Mouse (Mus musculus) MEL (cell line): ENCODE results near the gene Abi3. TPM values are rescaled to one million over a fixed set of nuclear protein-coding genes. Genes with fewer than 3 reads are reported as not detected.

Experiments
- DNase-seq: peaks from one replicate; pipeline ENCODE4 v3.0.0; 2011; ENCODE audit warnings: low read depth, low spot score
- H3K27ac ChIP-seq: 2 replicates; pipeline ENCODE4 v1.5.1; 2012; ENCODE audit warnings: low read depth, mild to moderate bottlenecking, control low read depth, low read length, moderate library complexity; ENCODE audit not compliant: control insufficient read depth
- H3K27me3 ChIP-seq, 2 experiments: fragments of 150-350 bp in 1 of 2; sonication (generic) in 1 of 2; 2 replicates each; pipeline ENCODE4 v1.6.1; 2012; ENCODE audit warnings: low read length in 2 of 2, mild to moderate bottlenecking in 2 of 2, improper control_type of control experiment in 1 of 2, moderate library complexity in 1 of 2; ENCODE audit not compliant: insufficient read depth in 2 of 2, control insufficient read depth in 1 of 2
- H3K36me3 ChIP-seq, 2 experiments: 2 replicates each; pipeline ENCODE4 v1.6.1; 2012 to 2014; ENCODE audit warnings: low read length in 2 of 2, improper control_type of control experiment in 1 of 2, inconsistent platforms in 1 of 2, mild to moderate bottlenecking in 1 of 2; ENCODE audit not compliant: insufficient read depth in 2 of 2, control insufficient read depth in 1 of 2
- H3K4me1 ChIP-seq, 2 experiments: fragments of 150-350 bp in 1 of 2; sonication (generic) in 1 of 2; 2 replicates each; pipeline ENCODE4 v1.6.1; 2012; ENCODE audit warnings: low read length in 2 of 2, improper control_type of control experiment in 1 of 2, mild to moderate bottlenecking in 1 of 2; ENCODE audit not compliant: insufficient read depth in 2 of 2, control insufficient read depth in 1 of 2
- H3K4me3 ChIP-seq, 2 experiments: fragments of 150-350 bp in 1 of 2; sonication (generic) in 1 of 2; 2 replicates each; pipeline ENCODE4 v1.5.1; 2012; ENCODE audit warnings: low read depth in 2 of 2, low read length in 2 of 2, mild to moderate bottlenecking in 2 of 2, moderate library complexity in 2 of 2, control low read depth in 1 of 2, improper control_type of control experiment in 1 of 2; ENCODE audit not compliant: control insufficient read depth in 1 of 2, insufficient read depth in 1 of 2
- H3K79me2 ChIP-seq: 2 replicates; pipeline ENCODE4 v1.6.1; 2012; ENCODE audit warnings: mild to moderate bottlenecking, low read length, moderate library complexity; ENCODE audit not compliant: control insufficient read depth, poor library complexity, insufficient read depth
- H3K9ac ChIP-seq: 2 replicates; pipeline ENCODE4 v1.6.1; 2012; ENCODE audit warnings: low read depth, mild to moderate bottlenecking, control low read depth, low read length, moderate library complexity; ENCODE audit not compliant: control insufficient read depth, poor library complexity, severe bottlenecking
- H3K9me3 ChIP-seq: fragments of 150-350 bp; sonication (generic); replicated peaks from 2 replicates; pipeline ENCODE4 v1.6.1; 2012; ENCODE audit warnings: mild to moderate bottlenecking, low read length, improper control_type of control experiment, moderate library complexity; ENCODE audit not compliant: insufficient read depth
- BHLHE40 ChIP-seq: IDR thresholded peaks from 2 replicates; pipeline ENCODE4 v1.6.1; 2012; ENCODE audit warnings: low read depth, mild to moderate bottlenecking, inconsistent platforms, low read length, improper control_type of control experiment, borderline replicate concordance
- CHD1 ChIP-seq: IDR thresholded peaks from 2 replicates; pipeline ENCODE4 v1.6.1; 2012; ENCODE audit warnings: low read depth, mild to moderate bottlenecking, inconsistent platforms, low read length, improper control_type of control experiment
- CHD2 ChIP-seq: IDR thresholded peaks from 2 replicates; pipeline ENCODE4 v1.6.1; 2011; ENCODE audit warnings: low read length, improper control_type of control experiment
- CTCF ChIP-seq, 3 experiments: IDR thresholded peaks in 2 of 3; conservative IDR thresholded peaks in 1 of 3; 2 replicates each; pipeline ENCODE4 v1.5.1; 2011 to 2012; ENCODE audit warnings: low read length in 3 of 3, low read depth in 2 of 3, mild to moderate bottlenecking in 2 of 3, improper control_type of control experiment in 1 of 3, inconsistent platforms in 1 of 3, mixed read lengths in 1 of 3, moderate library complexity in 1 of 3; ENCODE audit not compliant: control insufficient read depth in 1 of 3, insufficient read depth in 1 of 3, poor library complexity in 1 of 3, severe bottlenecking in 1 of 3
- E2F4 ChIP-seq: IDR thresholded peaks from 2 replicates; pipeline ENCODE4 v1.6.1; 2011; ENCODE audit warnings: low read depth, low read length, improper control_type of control experiment, borderline replicate concordance
- ELF1 ChIP-seq: IDR thresholded peaks from 2 replicates; pipeline ENCODE4 v1.6.1; 2014; ENCODE audit warnings: low read depth, mild to moderate bottlenecking, inconsistent platforms, low read length, improper control_type of control experiment, moderate library complexity
- EP300 ChIP-seq, 2 experiments: IDR thresholded peaks; 2 replicates each; pipeline ENCODE4 v1.6.1; 2011; ENCODE audit warnings: improper control_type of control experiment in 2 of 2, low read length in 2 of 2, low read depth in 1 of 2, mild to moderate bottlenecking in 1 of 2
- ETS1 ChIP-seq: IDR thresholded peaks from 2 replicates; pipeline ENCODE4 v1.6.1; 2012; ENCODE audit warnings: low read depth, mild to moderate bottlenecking, inconsistent platforms, low read length, improper control_type of control experiment, moderate library complexity
- GABPA ChIP-seq: IDR thresholded peaks from 2 replicates; pipeline ENCODE4 v1.6.1; 2012; ENCODE audit warnings: low read depth, mild to moderate bottlenecking, inconsistent platforms, low read length, improper control_type of control experiment, moderate library complexity
- GATA1 ChIP-seq: IDR thresholded peaks from 2 replicates; pipeline ENCODE4 v1.6.1; 2011; ENCODE audit warnings: low read depth, low read length, improper control_type of control experiment
- JUND ChIP-seq: IDR thresholded peaks from 2 replicates; pipeline ENCODE4 v1.6.1; 2011; ENCODE audit warnings: low read depth, mild to moderate bottlenecking, improper control_type of control experiment, low read length
- MAFK ChIP-seq: IDR thresholded peaks from 2 replicates; pipeline ENCODE4 v1.6.1; 2011; ENCODE audit warnings: low read depth, mild to moderate bottlenecking, low read length, improper control_type of control experiment, borderline replicate concordance
- MEF2A ChIP-seq: IDR thresholded peaks from 2 replicates; pipeline ENCODE4 v1.6.1; 2014; ENCODE audit warnings: low read depth, mild to moderate bottlenecking, inconsistent platforms, low read length, improper control_type of control experiment; ENCODE audit not compliant: poor library complexity, insufficient replicate concordance, severe bottlenecking; ENCODE audit errors: extremely low read depth
- MYC ChIP-seq: IDR thresholded peaks from 2 replicates; pipeline ENCODE4 v1.6.1; 2011; ENCODE audit warnings: low read depth, mild to moderate bottlenecking, low read length, improper control_type of control experiment, moderate library complexity
- POLR2A ChIP-seq, 2 experiments: IDR thresholded peaks; 2 replicates each; pipeline ENCODE4 v1.6.1; 2011 to 2012; ENCODE audit warnings: low read length in 2 of 2, mild to moderate bottlenecking in 2 of 2, control low read depth in 1 of 2, improper control_type of control experiment in 1 of 2, low read depth in 1 of 2, moderate library complexity in 1 of 2; ENCODE audit not compliant: control insufficient read depth in 1 of 2, insufficient read depth in 1 of 2, poor library complexity in 1 of 2
- POLR2AphosphoS2 ChIP-seq: IDR thresholded peaks from 2 replicates; pipeline ENCODE4 v1.6.1; 2011; ENCODE audit warnings: low read length, improper control_type of control experiment
- POLR2AphosphoS5 ChIP-seq: IDR thresholded peaks from 2 replicates; pipeline ENCODE4 v1.6.1; 2012; ENCODE audit warnings: low read depth, borderline replicate concordance, mild to moderate bottlenecking, inconsistent platforms, low read length, moderate library complexity, mixed read lengths
- RAD21 ChIP-seq: IDR thresholded peaks from 2 replicates; pipeline ENCODE4 v1.6.1; 2011; ENCODE audit warnings: mild to moderate bottlenecking, low read depth, low read length, improper control_type of control experiment
- RCOR1 ChIP-seq: IDR thresholded peaks from 2 replicates; pipeline ENCODE4 v1.6.1; 2012; ENCODE audit warnings: low read depth, mild to moderate bottlenecking, inconsistent platforms, low read length, improper control_type of control experiment
- SIN3A ChIP-seq: IDR thresholded peaks from 2 replicates; pipeline ENCODE4 v1.6.1; 2012; ENCODE audit warnings: low read length, improper control_type of control experiment, inconsistent platforms
- TAL1 ChIP-seq: IDR thresholded peaks from 2 replicates; pipeline ENCODE4 v1.6.1; 2012; ENCODE audit warnings: mild to moderate bottlenecking, inconsistent platforms, low read length, moderate library complexity, mixed read lengths
- TBP ChIP-seq: IDR thresholded peaks from 2 replicates; pipeline ENCODE4 v1.8.0; 2011; ENCODE audit warnings: low read depth, low read length, improper control_type of control experiment
- TCF12 ChIP-seq: IDR thresholded peaks from 2 replicates; pipeline ENCODE4 v1.6.1; 2014; ENCODE audit warnings: low read depth, mild to moderate bottlenecking, inconsistent platforms, low read length, improper control_type of control experiment, moderate library complexity
- UBTF ChIP-seq: IDR thresholded peaks from 2 replicates; pipeline ENCODE4 v1.6.1; 2012; ENCODE audit warnings: low read depth, mild to moderate bottlenecking, inconsistent platforms, low read length, improper control_type of control experiment, moderate library complexity, borderline replicate concordance; ENCODE audit not compliant: insufficient read depth
- USF1 ChIP-seq: IDR thresholded peaks from 2 replicates; pipeline ENCODE4 v1.6.1; 2014; ENCODE audit warnings: low read depth, mild to moderate bottlenecking, inconsistent platforms, low read length, improper control_type of control experiment, moderate library complexity
- USF2 ChIP-seq, 2 experiments: IDR thresholded peaks; 2 replicates each; pipeline ENCODE4 v1.6.1; 2011 to 2012; ENCODE audit warnings: improper control_type of control experiment in 2 of 2, low read length in 2 of 2, borderline replicate concordance in 1 of 2, inconsistent platforms in 1 of 2, low read depth in 1 of 2, mild to moderate bottlenecking in 1 of 2; ENCODE audit not compliant: insufficient read depth in 1 of 2
- ZC3H11A ChIP-seq: IDR thresholded peaks from 2 replicates; pipeline ENCODE4 v1.6.1; 2012; ENCODE audit warnings: low read depth, mild to moderate bottlenecking, inconsistent platforms, low read length, improper control_type of control experiment
- ZKSCAN1 ChIP-seq: IDR thresholded peaks from 2 replicates; pipeline ENCODE4 v1.6.1; 2012; ENCODE audit warnings: low read depth, mild to moderate bottlenecking, inconsistent platforms, low read length, improper control_type of control experiment, moderate library complexity
- ZMIZ1 ChIP-seq: IDR thresholded peaks from 2 replicates; pipeline ENCODE4 v1.6.1; 2012; ENCODE audit warnings: low read depth, mild to moderate bottlenecking, inconsistent platforms, low read length, improper control_type of control experiment, moderate library complexity
- ZNF384 ChIP-seq: IDR thresholded peaks from 2 replicates; pipeline ENCODE4 v1.6.1; 2012; ENCODE audit warnings: low read depth, mild to moderate bottlenecking, inconsistent platforms, low read length, improper control_type of control experiment
- polyA plus RNA-seq, 2 experiments: library from polyadenylated mRNA; stranded (reverse) in 1 of 2; unstranded in 1 of 2; fragments of >175 nt in 1 of 2; fragments of >200 nt in 1 of 2; gene quantifications; 2 replicates each; pipeline versions ENCODE4 v1.2.1 to v1.2.4; 2012; ENCODE audit warnings: low replicate concordance in 2 of 2, low read depth in 1 of 2; ENCODE audit not compliant: insufficient read length in 2 of 2, insufficient read depth in 1 of 2, missing spikeins in 1 of 2
- total RNA-seq: library from RNA; depleted of rRNA; stranded (reverse); fragments of 300-350 nt; gene quantifications from 2 replicates; pipeline ENCODE4 v1.2.3, GENCODE M21; 2012

Abi3 gene
- total and polyA plus RNA-seq, 3 experiments = 3.3 to 15.4 TPM; not detected in 1

GRCm38 (mm10) chr11:95794201-95794600 is 48.1 kb downstream of the Abi3 start:
- Histone ChIP-seq H3K9ac (no peak overlapping the region), H3K27me3 (no peaks in the 10 kb centered on the region), H3K27ac (no peak overlapping the region), H3K9me3 (no peaks in the 10 kb centered on the region), H3K4me1 (peaks cover 5 to 10% of the 10 kb centered on the region in 2 experiments; a peak in 3 of 4 replicates), H3K4me3 (no peak overlapping the region), H3K79me2 (no peaks in the 10 kb centered on the region), H3K36me3 (peaks cover 0 to 8% of the 10 kb centered on the region in 2 experiments; a peak in 2 of 4 replicates)
- no peak for DNase-seq
- TF ChIP-seq ZKSCAN1 = no peak
- TF ChIP-seq EP300 (IDR thresholded peaks at IDR 0.05; ENCODE audit: low read depth in 1 of 2, low read length in 2 of 2) = no peak

- peaks cover 0 to 8% of the 10 kb centered on the region in 2 experiments; a peak in 3 of 4 replicates for H3K36me3 ChIP-seq
- no peaks in the 10 kb centered on the region for H3K27me3 ChIP-seq
- TF ChIP-seq POLR2A (IDR thresholded peaks at IDR 0.05; ENCODE audit: control insufficient read depth in 1 of 2, insufficient read depth in 1 of 2, low read depth in 1 of 2, low read length in 2 of 2, poor library complexity in 1 of 2) (no peak; a peak in 1 of 4 replicates), CHD2 (no peak), ETS1 (peak; percentile 52; the same call in 1 of the 2 replicates), JUND (no peak), TAL1 (no peak), RCOR1 (no peak), ZNF384 (no peak), ZKSCAN1 (peak; percentile 98), CHD1 (no peak), GATA1 (peak; percentile 89), POLR2AphosphoS2 (peak; percentile 65), MAFK (no peak), SIN3A (peak; percentile 42), RAD21 (no peak), MYC (no peak), MEF2A (no peak), CTCF (IDR thresholded peaks at IDR 0.05 in 2 of 3, conservative IDR thresholded peaks at IDR 0.05 in 1 of 3; ENCODE audit: control insufficient read depth in 1 of 3, insufficient read depth in 1 of 3, low read depth in 2 of 3, low read length in 3 of 3, poor library complexity in 1 of 3, severe bottlenecking in 1 of 3) (no peak), TBP (peak; percentile 49; the same call in 1 of the 2 replicates), ZC3H11A (no peak), E2F4 (no peak), TCF12 (peak; percentile 18; the same call in 1 of the 2 replicates), USF1 (peak; percentile 87), UBTF (no peak), POLR2AphosphoS5 (no peak), GABPA (no peak), BHLHE40 (peak; percentile 78), ZMIZ1 (no peak), ELF1 (no peak), USF2 (IDR thresholded peaks at IDR 0.05; ENCODE audit: borderline replicate concordance in 1 of 2, insufficient read depth in 1 of 2, low read depth in 1 of 2, low read length in 2 of 2) (peak in 1 of 2 experiments; percentile 51; a peak in 1 of 4 replicates), EP300 (IDR thresholded peaks at IDR 0.05; ENCODE audit: low read depth in 1 of 2, low read length in 2 of 2) (peak; percentile 54 to 56)
Measured at GRCm38 (mm10) chr11:95792950-95793509, 49.2 kb downstream of the Abi3 start.

More at GRCm38 (mm10) chr11:95792950-95793509, 49.2 kb downstream of the Abi3 start:
- DNase-seq = peak; percentile 81
- no peaks in the 10 kb centered on the region for H3K79me2 ChIP-seq
- H3K4me3 ChIP-seq = no peak overlapping the region
- peaks cover 5 to 10% of the 10 kb centered on the region in 2 experiments; a peak in 3 of 4 replicates for H3K4me1 ChIP-seq
- H3K27ac ChIP-seq = peak overlapping the region; percentile 25
- H3K9me3 ChIP-seq = no peaks in the 10 kb centered on the region
- no peak overlapping the region for H3K9ac ChIP-seq
